Mouse (Mus musculus) megakaryocyte progenitor cell, adult 5-6 weeks (primary cell): ENCODE data around the gene Fbxo4. TPM values are rescaled to one million over a fixed set of nuclear protein-coding genes. Genes with fewer than 3 reads are reported as not detected.

Experiments used
- ATAC-seq: replicated peaks from 2 replicates; pipeline ENCODE4 v1.8.0; 2016; ENCODE audit warnings: mild to moderate bottlenecking, moderate TSS enrichment, inconsistent platforms; ENCODE audit not compliant: poor library complexity
- total RNA-seq, 2 experiments: library from RNA; stranded (forward) in 1 of 2; stranded (reverse) in 1 of 2; fragments of 157-497, 149-512 nt in 1 of 2; fragments of 200-1000 nt in 1 of 2; gene quantifications; 2 replicates each; pipeline versions ENCODE4 v1.2.3 to v1.2.4; 2015 to 2017

Fbxo4 gene
- total RNA-seq (2015) = 8.8 and 10.7 TPM in 2 replicates
- total RNA-seq (2017) = 7.8 and 9.2 TPM in 2 replicates

DNA sequence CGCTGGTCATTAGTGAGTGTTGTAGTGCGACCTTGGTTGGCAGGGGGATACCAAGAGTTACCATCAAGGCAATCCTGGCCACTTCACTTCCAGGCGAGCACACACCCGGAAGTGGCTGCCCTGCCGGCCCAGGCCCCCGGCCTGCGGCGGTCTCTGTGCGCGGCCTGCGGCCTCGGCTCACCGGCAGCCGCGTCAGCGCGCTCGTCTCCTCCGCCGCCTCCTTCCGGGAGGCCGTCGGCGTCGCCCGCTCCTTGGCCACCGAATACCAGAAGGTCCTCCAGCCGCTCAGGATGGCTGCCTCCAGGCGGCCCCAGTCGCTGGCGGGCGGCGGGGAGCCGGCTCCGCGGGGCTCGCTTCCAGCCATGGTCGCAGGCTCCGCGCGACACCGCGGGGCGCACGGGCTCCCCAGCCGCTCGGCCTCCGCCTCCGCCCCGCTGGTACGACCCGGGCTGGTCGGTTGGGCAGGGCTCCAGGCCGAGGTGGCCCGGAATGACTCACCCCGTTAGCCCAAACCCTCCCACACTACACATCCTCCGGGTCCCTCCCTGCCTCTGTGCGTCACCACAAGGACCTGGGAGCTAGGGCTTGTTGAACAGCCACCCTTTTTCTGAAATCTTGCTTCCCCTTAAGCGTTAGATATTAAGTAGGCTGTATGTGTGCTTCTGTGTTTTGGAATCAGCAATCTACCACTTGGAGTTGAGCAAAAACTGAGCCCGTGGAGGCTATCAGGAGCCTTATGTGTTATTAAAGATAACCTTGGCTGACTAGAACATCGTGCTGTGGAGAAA lies at the start of gene Fbxo4:
TSS of gene Fbxo4 (minus strand) at position 513 of the 788 bp plus-strand sequence.
- ATAC-seq = peak; percentile 90

DNA sequence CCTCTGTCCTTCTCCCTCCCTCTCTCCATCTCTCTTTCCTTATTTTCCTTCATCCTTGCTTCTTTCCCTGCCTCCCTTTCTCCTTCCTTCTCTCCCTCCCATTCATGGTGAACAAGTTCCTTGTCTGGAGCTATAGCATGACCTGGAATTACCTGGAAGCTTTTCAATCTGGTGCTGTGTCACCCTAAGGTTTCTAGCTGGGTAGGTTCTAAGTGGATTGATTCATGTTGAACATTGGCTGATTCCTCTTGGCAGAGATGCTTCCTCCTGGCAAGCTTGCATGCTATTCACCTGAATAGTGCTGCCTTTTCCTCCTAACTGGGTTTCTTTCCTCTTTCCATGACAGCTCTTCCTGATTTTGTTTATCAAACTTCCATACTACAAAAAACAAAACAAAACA lies 49.6 kb upstream of the Fbxo4 start:
- no peak for ATAC-seq

DNA sequence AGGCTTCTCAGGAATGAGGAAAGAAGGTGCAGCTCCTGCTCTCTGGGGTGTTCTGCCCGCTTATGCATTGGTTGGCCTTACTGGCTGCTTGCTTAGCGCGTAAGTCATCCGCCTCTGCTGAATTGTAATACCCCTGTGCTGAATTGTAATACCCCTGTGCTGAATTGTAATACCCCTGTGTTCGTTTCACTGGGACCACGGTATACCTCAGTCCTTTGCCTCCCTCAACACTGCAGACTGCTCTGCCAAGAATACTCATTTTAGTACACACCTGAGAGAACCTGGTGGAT lies 49.0 kb upstream of the Fbxo4 start:
- ATAC-seq = no peak

DNA sequence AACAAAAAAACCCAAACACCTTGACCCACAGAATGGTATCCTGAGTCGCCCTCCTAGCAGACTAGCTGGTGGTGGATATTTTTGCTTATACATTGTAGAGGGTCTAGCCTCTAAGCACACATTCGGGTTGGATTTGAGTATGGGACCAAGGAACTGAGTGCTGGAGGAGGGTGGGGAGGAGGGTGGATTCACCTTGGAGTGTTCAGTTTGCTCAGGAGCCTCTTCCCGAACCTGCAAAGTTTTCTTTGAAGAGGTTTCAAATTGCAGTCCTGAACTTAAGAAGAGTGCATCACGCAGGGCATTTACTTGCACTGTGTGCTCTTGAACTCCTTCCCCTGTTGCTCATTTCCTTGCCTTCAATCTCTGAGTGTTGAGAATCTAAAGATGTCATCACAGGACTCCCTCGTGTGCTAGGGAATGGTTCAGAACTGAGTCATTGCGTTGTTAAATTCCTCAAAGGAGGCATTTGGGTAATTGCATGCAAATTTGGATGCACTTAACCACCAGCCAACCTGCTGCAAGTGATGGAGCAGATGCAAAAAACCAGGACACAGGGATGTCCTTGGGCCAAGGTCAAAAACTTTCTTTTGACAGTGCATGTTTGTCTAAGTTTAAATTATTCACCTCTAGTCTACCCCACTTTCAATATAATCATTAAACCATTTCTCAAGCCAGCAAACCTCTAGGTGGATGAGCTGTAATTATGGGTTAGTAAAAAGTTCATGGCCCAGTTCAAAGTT lies 48.5 kb upstream of the Fbxo4 start:
- ATAC-seq = no peak

DNA sequence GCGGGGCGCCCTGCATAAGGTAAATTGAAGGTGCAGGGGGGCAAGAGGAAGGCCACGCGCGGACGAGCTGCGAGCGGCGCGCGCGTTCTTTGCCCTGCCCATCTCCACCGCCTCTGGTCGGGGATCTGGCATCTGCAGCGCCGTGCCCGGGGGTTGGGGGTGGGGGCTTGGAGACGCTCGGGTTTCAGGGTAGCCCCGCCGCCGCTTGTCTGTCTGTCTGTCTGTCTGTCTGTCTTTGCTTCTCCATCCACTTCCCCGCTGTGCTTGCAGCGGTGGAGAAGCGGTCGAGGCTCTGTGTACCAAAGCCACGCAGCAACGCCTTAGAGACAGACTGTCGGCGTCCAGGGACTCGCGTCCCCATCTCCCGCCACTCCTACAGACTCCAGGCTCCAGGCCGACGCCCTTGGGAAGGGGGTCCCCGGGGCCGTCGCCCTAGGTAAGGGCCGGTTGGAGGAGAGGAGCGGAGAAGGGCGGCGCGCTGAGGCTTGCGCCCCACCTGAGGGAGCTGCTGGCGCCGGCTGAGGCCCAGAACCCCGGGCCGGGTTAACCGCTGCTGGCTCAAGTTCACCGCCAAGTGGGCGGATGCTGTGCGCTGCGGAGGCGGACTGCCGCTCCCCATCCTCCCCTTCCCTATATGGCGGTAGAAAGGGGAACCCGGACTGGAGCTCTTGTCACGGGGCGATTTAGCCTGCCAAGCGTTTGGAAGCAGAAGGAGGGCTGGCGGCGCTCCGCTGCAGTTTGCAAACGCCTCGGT lies 47.6 kb upstream of the Fbxo4 start:
- ATAC-seq = peak; percentile 79

DNA sequence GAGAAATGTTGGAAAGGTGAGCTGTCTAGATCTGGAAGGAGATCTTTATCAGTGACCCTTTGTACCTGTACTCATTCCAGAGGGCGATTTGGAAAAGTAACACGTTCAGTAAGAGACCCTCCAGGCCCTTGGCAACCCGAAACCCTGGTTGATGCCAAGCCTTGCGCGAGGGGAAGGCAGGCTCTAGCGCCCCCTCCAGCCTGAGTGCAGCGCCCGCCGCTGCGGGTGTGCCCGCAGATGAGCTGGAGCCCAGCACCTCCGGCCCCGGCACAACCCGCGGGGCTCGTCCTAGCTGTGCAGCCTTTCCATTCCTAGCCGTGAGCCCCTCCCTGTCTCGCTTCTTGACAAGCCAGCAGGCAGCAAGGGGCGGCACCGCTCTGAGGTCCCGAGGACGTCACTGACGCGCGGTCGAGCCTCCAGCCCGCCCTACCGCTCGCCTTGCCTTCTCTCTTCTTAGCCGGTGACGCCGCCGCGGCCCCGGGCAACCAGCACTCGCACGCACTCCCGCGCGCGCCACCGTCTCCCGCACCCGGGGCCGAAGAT lies 46.9 kb upstream of the Fbxo4 start, which contains the start of gene Oxct1:
TSS of gene Oxct1 (plus strand) at position 153 of the 543 bp plus-strand sequence.
- ATAC-seq = peak; percentile 85

DNA sequence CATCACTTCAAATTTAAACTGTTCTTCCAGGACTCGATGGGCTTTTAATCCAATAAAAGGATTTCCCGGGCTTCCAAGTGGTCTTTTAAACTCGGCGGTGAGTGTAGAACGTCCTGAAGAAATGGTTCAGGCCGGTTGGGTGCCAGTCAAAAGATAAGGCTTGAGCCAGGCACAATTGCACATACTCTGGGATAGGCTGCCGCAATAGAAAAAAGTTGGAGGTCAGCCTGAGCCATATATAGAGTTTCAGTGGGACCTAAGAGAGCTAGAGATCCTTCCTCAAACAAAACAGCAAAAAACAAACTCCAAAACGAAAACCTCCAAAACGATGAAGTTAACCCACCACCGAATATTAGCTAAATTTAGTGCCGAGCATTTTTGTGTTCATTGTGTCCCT lies 46.1 kb upstream of the Fbxo4 start:
- ATAC-seq = no peak

DNA sequence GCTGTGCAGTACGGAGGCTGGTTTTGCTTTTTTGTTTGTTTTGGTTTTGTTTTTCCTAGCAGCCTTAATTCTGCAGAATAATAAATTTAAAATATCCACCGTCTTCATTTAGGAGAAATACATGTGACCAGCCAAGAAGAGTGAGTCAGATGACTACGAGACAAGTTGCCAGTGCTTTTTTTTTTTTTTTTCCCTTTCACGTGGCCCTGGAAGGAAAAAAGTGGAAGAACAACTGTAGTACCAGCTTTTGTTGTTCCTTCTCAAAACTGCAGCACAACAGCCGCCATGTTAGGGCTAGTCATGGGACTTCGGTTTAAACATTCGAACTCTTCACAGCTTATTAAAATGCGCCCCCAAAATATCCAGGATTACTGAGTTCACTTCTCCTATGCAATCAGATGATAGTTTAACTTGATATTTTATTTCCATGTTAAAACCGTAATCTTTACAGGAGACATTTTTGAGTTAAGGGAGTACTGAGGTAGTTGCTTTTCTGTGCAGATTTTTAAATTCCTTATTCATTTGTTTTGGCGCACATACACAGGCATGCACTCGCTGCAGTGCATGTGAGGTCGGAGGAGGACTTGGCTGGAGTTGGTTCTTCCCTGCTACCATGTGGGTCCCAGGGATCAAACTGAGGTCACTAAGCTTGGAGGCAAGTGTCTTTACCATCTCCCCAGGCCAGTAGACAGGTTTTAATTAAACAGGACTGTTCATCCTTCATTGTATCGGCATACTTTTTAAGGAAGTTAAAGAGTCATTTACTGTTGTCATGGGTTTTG lies 45.5 kb upstream of the Fbxo4 start:
- ATAC-seq = no peak

DNA sequence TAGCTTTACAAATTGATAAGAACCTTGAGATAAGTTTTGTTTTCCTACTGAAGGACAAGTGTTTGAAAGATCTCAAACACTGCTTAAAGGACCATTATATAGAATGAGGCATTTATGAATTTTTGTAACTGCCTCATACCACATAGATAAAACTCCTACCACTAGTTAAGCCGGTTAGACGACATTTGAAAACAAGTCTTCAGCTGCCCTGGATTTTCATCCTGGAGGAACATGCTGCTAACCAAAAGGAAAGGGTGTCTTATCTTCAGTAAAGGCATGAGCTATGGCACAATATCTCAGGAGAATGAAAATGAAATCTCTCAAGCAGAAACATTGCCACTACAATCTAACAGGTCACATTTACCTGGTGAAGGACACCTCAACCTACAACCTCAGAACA lies 44.4 kb upstream of the Fbxo4 start:
- ATAC-seq = no peak

DNA sequence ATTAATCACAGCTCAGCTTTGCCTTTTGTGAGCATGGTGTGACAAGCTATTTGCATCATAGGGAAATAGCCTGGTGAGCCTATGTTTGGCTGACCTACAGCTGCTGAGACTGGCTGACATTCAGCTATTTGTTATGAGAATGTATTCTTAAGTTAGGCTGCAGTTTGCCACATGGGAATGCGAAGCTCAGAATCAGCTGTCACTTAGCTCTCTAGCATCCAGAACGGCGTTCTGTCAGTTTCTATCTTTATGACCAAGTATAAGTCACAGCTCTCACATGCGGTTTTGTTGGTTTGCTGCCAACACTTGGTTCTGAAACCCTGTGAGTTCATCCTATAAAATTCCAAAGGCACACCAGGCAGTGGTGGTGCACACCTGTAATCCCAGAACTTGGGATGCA lies 41.3 kb upstream of the Fbxo4 start:
- ATAC-seq = no peak

DNA sequence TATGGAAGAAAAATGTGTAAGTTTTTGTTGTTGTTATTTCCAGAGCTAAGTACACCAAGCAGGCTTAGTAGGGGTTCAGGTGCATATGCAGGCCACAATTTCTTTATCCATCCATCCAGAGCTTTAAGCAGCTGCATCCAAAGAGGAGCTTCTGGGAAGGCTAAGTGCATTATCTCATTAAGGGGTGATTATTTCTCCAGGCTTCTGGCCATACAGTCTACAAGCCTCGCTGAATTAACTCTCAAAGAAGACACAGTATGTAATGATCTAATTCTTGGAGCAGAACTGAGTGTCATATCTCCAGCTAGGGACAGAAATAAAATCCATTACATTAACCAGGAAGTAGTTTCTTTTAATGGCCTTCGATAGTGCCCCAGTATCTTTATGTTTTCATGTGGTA lies 34.5 kb upstream of the Fbxo4 start:
- ATAC-seq = no peak

DNA sequence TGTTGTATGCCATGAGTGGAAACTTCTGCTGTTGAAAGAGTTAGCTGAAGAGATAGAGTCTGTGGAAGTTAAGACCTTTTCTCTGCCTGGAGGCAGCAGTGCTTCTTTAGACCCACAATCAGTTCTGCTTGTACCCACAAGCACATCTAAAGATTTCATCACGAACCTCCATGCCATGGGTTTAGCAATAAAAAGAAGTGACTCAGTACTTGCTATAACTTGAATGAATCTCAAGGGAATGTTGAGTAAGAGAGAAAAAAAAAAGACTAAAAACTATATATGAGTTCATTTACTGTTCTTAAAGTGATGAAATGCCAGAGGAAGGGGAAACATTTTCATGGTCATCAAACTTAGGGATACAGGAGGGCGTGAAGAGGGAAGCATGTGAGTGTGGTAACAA lies 21.2 kb upstream of the Fbxo4 start:
- ATAC-seq = peak; percentile 35

DNA sequence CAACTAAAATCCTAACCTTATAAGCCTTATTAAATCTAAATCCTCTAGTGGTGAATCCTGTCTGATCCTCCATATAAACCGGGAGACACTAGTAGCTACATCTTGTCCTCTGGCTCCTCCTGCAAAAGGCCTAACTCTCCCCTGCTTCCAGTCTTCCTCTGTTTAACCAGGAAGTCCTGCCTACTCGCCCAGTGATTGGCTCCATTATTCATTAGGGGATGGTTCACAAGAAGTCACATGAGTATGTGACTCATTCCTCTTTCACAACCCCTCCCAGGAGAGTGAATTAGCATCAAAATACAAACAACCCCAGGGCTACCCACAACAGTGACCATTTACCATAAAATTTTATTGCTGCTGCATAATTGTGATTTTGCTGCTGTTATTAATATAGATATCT lies 19.8 kb upstream of the Fbxo4 start:
- no peak for ATAC-seq

DNA sequence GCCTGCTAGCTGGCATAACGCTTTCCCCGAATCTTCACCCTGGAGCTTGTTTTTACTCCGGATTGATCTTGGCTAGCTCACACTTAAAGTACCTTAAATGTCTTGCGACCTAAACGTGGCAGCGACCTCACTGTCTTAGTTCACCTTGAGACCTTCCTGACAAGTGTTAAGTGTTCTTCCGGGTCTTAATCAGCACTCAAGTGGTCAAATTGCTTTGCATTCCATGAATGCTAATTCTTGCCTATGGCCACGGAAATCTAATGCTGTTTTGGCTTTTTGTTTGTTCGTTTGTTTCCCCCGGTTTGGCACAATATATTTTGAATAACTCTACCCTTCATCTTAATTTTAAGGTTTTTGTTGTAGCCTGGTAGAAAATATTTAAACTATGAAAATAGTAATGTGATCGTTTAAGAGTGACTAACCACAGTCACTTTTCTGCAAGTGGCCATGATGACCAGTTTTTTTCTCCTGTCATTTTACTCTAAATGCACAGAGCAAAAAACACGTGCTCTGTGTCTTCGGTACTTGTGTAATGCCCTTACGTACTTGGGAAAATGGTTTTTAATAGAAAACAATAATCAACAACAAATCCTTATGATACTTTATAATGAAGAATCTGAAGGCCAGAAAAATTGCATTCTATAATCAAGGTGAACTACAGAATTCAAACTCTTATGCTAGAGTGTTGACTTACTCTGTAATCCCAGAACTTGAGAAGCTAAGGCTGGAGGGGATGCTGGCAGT lies 17.1 kb upstream of the Fbxo4 start:
- no peak for ATAC-seq

DNA sequence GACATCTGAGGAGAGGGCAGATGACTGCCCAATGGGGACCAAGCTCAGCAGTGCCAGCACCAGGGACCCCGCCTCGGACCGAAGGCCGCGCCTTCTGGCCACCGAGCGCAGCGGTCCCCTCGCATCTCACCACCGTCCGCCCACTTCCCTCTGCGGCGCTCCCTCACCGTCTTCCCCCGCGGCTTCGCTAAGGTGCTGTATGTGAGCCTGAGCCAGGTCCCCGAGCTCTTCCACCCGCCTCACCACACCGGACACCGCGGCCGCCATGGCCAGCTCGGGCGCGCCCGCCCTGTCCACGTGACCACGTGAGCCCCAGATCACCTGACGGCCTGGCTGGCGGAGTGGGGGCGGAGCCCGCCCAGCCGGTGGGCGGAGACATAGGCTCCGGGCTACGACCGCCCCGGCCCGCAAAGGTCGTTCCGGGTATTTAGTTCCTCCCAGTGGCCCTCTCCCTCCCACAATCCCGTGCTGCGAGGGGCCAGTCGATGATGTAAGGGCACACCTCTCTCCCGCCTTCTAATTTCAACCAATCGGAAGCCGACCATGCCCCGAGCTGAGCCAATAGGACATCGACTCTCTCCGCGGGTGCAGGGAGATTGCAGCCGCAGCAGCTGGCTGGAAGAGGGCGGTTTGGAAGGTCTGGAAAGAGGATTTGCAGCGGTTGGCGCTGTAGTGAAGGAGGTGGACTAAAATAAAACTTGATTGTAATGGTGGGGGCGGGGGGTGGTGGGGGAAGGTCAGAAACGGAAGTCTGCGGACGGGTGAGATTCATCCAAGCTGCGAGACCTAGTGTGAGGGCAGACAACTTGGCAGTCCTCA lies 16.3 kb upstream of the Fbxo4 start, which contains the start of gene AW549877:
TSS of gene AW549877 (minus strand) at position 297 of the 819 bp plus-strand sequence.
- ATAC-seq = peak; percentile 86

DNA sequence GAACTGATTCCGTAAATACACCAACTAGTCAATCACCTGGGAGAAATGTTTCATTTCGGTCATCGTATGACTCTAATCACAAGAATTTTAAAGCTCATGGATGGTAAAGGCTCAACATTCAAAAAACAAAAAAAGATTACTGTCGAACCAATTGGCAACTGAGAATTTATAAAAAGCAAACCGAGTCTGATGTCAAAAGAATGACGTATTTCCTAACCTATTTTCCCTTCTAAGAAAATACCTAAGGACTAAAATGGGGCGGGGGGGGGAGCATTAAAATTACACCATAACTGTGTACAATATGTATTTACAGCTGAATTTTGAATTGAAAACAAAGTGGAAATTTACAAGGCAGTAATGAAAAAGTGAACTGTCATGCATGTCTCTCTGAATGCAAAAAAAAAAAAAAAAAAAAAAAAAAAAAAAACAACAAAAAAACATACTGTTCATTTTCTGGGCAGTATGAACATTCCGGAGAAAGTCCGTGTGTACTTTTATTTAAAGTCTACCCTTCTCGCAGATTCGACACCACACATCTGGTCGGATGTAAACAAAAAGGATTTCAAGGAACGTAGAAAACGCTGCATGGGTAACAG lies 15.6 kb upstream of the Fbxo4 start:
- ATAC-seq = no peak

DNA sequence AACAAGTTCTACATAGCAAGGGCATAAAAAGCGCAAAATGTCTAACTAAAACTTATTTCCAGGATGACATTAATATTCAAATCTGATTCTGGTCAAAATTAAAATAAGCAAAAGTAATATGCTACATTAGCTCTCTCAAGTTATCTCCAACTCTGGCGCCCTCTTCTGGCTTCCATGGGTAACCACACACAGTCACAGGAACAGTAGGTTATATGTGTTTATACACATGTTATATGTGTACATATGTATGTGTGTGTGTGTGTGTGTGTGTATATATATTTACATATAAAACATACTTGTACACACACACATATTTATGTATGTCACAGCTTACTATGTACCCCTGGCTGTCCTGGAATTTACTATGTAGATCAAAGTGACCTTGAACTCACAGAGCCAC lies 8.6 kb upstream of the Fbxo4 start:
- peak; percentile 96 for ATAC-seq

DNA sequence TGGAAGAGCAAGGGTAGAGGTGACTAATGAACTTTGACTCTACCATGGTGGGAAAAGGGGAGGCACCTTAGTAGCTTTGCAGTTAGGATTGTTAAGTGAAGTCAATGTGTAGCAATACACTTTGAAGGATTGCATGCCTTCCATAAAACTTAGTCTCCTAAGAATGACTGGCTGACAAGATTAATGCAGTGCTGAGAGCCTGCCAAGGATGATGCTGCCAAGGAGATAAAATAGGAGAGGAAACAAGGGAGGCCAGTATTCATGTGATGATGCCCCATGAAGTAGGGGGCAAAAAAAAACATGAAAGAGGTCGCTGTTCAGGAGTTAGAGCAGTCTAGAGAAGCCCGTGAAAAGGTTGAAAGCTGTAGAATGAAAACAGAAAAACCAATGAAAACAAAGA lies 5.5 kb upstream of the Fbxo4 start:
- ATAC-seq = no peak

DNA sequence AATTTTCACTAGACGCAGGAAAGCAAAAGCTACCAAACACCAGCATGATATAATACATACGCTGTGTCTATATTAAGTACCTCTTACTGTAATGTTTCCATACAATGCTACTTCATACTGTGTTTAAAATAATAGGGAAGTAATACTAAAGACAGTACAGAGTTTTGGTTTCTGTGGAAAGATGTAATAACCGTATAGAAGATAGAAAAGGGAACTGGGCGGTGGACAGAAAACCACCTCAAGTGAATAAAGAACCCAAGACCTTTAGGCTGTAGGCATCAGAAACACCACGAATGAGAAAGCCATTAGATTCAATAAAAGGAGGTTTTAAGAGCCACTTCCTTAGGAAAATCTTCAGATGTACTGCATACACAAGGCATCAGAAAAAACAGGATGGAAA lies 3.4 kb upstream of the Fbxo4 start:
- ATAC-seq = peak; percentile 57
